Comparison of ENCODE assay signal across 12 mouse cellular contexts in genomic region chr5:111214890-111215289, GRCm38 (mm10).
A peak's percentile ranks its signal among the peaks of the same experiment; 100 is the strongest.
DNase-seq lines count a peak whose midpoint lies in the region.
"Had no signal": no experiment of that assay in that cellular context is flagged by ENCODE, and none has a peak within 500 bp of the region (broad histone marks: within the 10 kb centered on the region; RNA-seq: fewer than 3 reads in every experiment).

No protein-coding gene starts in this region.

- peak; percentile 22 to 65 for DNase-seq in frontal cortex, adult 2 months (ENCODE audit: extremely low spot score in 1 of 2, low spot score in 1 of 2)
- DNase-seq in frontal cortex, postnatal 14 days (ENCODE audit: low spot score in 2 of 2): no peak
- DNase-seq in retina, postnatal 1 day: peak; percentile 52
- no peak for DNase-seq in retina, embryonic 14.5 days (ENCODE audit: low spot score)
- DNase-seq in left cerebral cortex, postnatal 36 days (ENCODE audit: low spot score in 2 of 2): peak; percentile 37 to 48
- peak; percentile 44 for DNase-seq in right cerebral cortex, postnatal 25 days
- DNase-seq in thymus, postnatal 0 days (ENCODE audit: low spot score): no peak
- no peak for DNase-seq in thymus, postnatal 25 days
- DNase-seq: cerebellum, postnatal 14 days; gastrocnemius, postnatal 36 days; heart, postnatal 36 days; kidney, postnatal 10 days had no signal

- intact Hi-C loops in left cerebral cortex, postnatal 36 days (cut with DNase I): no loop called here

Comparison
In these comparisons a context has a peak if more than half of its experiments do, and no peak if none do; other contexts are left out.
1. DNase-seq: peak in frontal cortex, adult 2 months (2 of 2), retina, postnatal 1 day (single experiment), left cerebral cortex, postnatal 36 days (2 of 2) and right cerebral cortex, postnatal 25 days (single experiment); none in frontal cortex, postnatal 14 days (0 of 2), retina, embryonic 14.5 days (single experiment), thymus, postnatal 0 days (single experiment) and thymus, postnatal 25 days (single experiment).